Mouse (Mus musculus): ENCODE measurements around the gene D10Wsu102e.

- no peak for TF ChIP-seq POLR2A (IDR thresholded peaks at IDR 0.05; ENCODE audit: extremely low read depth, insufficient read depth, low read length)
- no peak for TF ChIP-seq CTCF (IDR thresholded peaks at IDR 0.05; ENCODE audit: low read depth, low read length)
Observed at GRCm38 (mm10) chr10:83347494-83347893, 12.5 kb upstream of the D10Wsu102e start.

Measured in liver, adult 2 months (tissue).